Mouse (Mus musculus) lung, postnatal 0 days (tissue): ENCODE results near the gene Txndc17. TPM values are rescaled to one million over a fixed set of nuclear protein-coding genes. Genes with fewer than 3 reads are reported as not detected.
"Not testable (repeated sequence)": the region's sequence is repeated elsewhere in the genome, so short reads cannot be mapped to it uniquely, and the experiment has no call there.

Experiments used
- ATAC-seq: fragments of 200-750 bp; cut with Nextera tagmentation; 2 replicates; pipeline ENCODE4 v1.8.0; 2017; ENCODE audit warnings: moderate library complexity
- DNase-seq: peaks from one replicate; pipeline ENCODE4 v3.0.0-alpha.2; 2016; ENCODE audit warnings: low spot score
- H3K27ac ChIP-seq: fragments of 300-500 bp; sonication (generic); 2 replicates; pipeline ENCODE4 v1.5.1; 2014; ENCODE audit warnings: antibody characterized with exemption, mild to moderate bottlenecking, low read length, mixed read lengths
- H3K27me3 ChIP-seq: fragments of 300-500 bp; sonication (generic); replicated peaks from 2 replicates; pipeline ENCODE4 v1.6.1; 2014; ENCODE audit warnings: low read length, mixed read lengths; ENCODE audit not compliant: insufficient read depth
- H3K36me3 ChIP-seq: fragments of 300-500 bp; sonication (generic); 2 replicates; pipeline ENCODE4 v1.6.1; 2014; ENCODE audit warnings: low read length, mixed read lengths; ENCODE audit not compliant: insufficient read depth
- H3K4me1 ChIP-seq: fragments of 300-500 bp; sonication (generic); 2 replicates; pipeline ENCODE4 v1.6.1; 2014; ENCODE audit warnings: antibody characterized with exemption, low read depth, low read length, mixed read lengths; ENCODE audit not compliant: insufficient read depth
- H3K4me2 ChIP-seq: fragments of 300-500 bp; sonication (generic); replicated peaks from 2 replicates; pipeline ENCODE4 v1.6.1; 2014; ENCODE audit warnings: low read depth, mild to moderate bottlenecking, low read length, moderate library complexity, mixed read lengths
- H3K4me3 ChIP-seq: fragments of 300-500 bp; sonication (generic); 2 replicates; pipeline ENCODE4 v1.5.1; 2014; ENCODE audit warnings: low read depth, low read length
- H3K9ac ChIP-seq: fragments of 300-500 bp; sonication (generic); replicated peaks from 2 replicates; pipeline ENCODE4 v1.6.1; 2014; ENCODE audit warnings: low read depth, mild to moderate bottlenecking
- H3K9me3 ChIP-seq: fragments of 300-500 bp; sonication (generic); 2 replicates; pipeline ENCODE4 v1.6.1; 2016; ENCODE audit warnings: low read length, mixed read lengths
- CTCF ChIP-seq: IDR thresholded peaks from 2 replicates; pipeline ENCODE4 v1.5.1; 2016; ENCODE audit warnings: antibody characterized with exemption, mild to moderate bottlenecking
- EP300 ChIP-seq: IDR thresholded peaks from 2 replicates; pipeline ENCODE4 v1.6.1; 2016; ENCODE audit warnings: antibody characterized with exemption, mild to moderate bottlenecking, control low read depth
- WGBS: fragments of 180-500 bp; shearing (Covaris S2); extraction: QIAGEN DNeasy Blood & Tissue Kit; methylation state at CpG from one replicate; pipeline ENCODE4 v1.1.7; 2014; 5-methylcytosine and 5-hydroxymethylcytosine counted together
- polyA plus RNA-seq: library from polyadenylated mRNA; unstranded; fragments of >200 nt; fragmentation: Nextera tagmentation; extraction: Ambion mirVana; gene quantifications from 2 replicates; pipeline ENCODE4 v1.2.1, GENCODE M21; 2015

Txndc17 gene
- polyA plus RNA-seq, result 156 and 166 TPM in 2 replicates

DNA sequence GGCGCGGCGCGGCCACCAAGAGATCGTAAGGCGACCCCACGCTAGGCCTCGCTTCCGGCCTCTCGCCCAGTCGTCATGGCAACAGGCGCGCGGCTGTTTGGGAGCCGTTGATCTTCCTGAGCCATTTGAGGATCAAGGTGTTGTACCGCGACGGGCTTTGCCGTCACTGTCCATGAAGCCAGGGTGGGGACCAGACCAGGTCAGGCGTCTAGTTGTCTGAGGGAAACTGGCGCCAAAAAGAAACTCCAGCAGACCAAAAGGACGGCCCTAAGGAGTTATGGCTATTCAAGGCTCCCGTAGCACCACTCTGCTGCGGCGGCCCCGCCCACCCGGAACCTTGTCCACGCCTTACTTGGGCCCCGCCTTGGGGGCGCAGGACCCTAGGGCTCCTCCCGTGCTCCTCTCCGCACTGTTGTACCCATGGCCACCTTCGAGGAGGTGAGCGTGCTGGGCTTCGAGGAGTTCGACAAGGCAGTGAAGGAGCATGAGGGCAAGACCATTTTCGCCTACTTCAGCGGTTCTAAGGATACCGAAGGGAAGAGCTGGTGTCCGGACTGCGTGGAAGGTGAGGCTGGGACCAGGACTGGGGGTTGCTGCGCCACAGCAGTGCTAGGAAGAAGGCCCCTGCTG lies at the start of gene Txndc17, which contains the start of gene 4933427D14Rik:
Txndc17 (plus strand) TSS at position 344 of the 630 bp plus-strand sequence.
4933427D14Rik (minus strand) TSS at position 256 of the 630 bp plus-strand sequence.
- ATAC-seq, result peak; percentile 97
- WGBS, result under 1% methylated on average over 41 of the region's 42 CpGs
- TF ChIP-seq EP300 (0 out of 2 replicates have a peak, but pooled peaks have one; percentile 17), CTCF (no peak)
- Histone ChIP-seq H3K9me3 (no peaks in the 10 kb centered on the region), H3K36me3 (peaks cover 6% of the 10 kb centered on the region; the same call in 1 of the 2 replicates), H3K4me3 (peak within 1 kb of the TSS; percentile 87), H3K27ac (peak within 1 kb of the TSS; percentile 39), H3K9ac (peak within 1 kb of the TSS; percentile 61), H3K4me2 (peak within 1 kb of the TSS; percentile 97), H3K4me1 (no peaks in the 10 kb centered on the region), H3K27me3 (no peaks in the 10 kb centered on the region)
- peak; percentile 92 for DNase-seq

GRCm38 (mm10) chr11:72163198-72163597 lies 44.1 kb upstream of the Txndc17 start:
- Histone ChIP-seq H3K4me3 (no peak overlapping the region), H3K9ac (no peak overlapping the region), H3K36me3 (peaks cover 12% of the 10 kb centered on the region; the same call in 1 of the 2 replicates), H3K9me3 (no peaks in the 10 kb centered on the region), H3K4me1 (no peaks in the 10 kb centered on the region), H3K4me2 (no peak overlapping the region), H3K27ac (no peak overlapping the region), H3K27me3 (no peaks in the 10 kb centered on the region)
- DNase-seq (no peak), ATAC-seq (no peak)
- no peak for TF ChIP-seq EP300
- no peak for TF ChIP-seq CTCF
- WGBS, result 88% methylated on average over 2 of the region's 2 CpGs

- WGBS, result 72% methylated on average over 4 of the region's 4 CpGs
- TF ChIP-seq EP300 (no peak), CTCF (no peak)
- Histone ChIP-seq H3K9me3 (no peaks in the 10 kb centered on the region), H3K9ac (no peak overlapping the region), H3K4me3 (no peak overlapping the region), H3K27ac (no peak overlapping the region), H3K27me3 (no peaks in the 10 kb centered on the region), H3K4me1 (no peaks in the 10 kb centered on the region), H3K36me3 (peaks cover 18% of the 10 kb centered on the region; the same call in 1 of the 2 replicates), H3K4me2 (no peak overlapping the region)
- DNase-seq, result no peak
- ATAC-seq, result no peak
Measured at GRCm38 (mm10) chr11:72169871-72170270, 37.5 kb upstream of the Txndc17 start.

DNA sequence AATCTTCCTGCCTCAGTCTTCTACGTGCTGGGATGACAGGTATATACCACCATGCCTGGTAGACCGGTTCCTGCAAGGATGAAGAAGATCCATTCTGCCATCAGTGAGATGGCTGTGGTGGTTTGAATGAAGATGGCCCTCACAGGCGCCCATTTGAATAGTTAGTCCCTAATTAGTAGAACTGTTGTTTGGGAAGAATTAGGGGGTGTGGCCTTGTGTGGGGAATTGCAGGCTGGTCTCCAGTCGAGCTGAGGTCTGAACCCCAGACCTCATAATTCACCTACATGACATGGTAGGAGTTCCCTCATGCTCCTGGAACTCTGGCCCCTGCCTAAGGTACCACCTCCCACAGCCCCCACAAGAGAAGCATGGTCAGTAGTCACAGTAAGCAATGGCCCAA lies 35.4 kb upstream of the Txndc17 start:
- H3K4me3 ChIP-seq, ATAC-seq, H3K9ac ChIP-seq, DNase-seq, H3K36me3 ChIP-seq, H3K9me3 ChIP-seq, H3K4me2 ChIP-seq, H3K4me1 ChIP-seq, H3K27ac ChIP-seq, H3K27me3 ChIP-seq: not testable (repeated sequence)
- 76% methylated on average over 4 of the region's 4 CpGs for WGBS

GRCm38 (mm10) chr11:72173506-72173905 lies 33.8 kb upstream of the Txndc17 start:
- peaks cover 12% of the 10 kb centered on the region; the same call in 1 of the 2 replicates for H3K36me3 ChIP-seq
- H3K4me2 ChIP-seq, result no peak overlapping the region
- ATAC-seq (no peak), DNase-seq (no peak)
- H3K27ac ChIP-seq, result no peak overlapping the region
- no peaks in the 10 kb centered on the region for H3K4me1 ChIP-seq
- H3K9ac ChIP-seq, result no peak overlapping the region
- 85% methylated on average over 5 of the region's 5 CpGs for WGBS
- no peaks in the 10 kb centered on the region for H3K27me3 ChIP-seq
- H3K4me3 ChIP-seq, result no peak overlapping the region
- H3K9me3 ChIP-seq, result no peaks in the 10 kb centered on the region
- TF ChIP-seq EP300 (no peak), CTCF (no peak)

- no peak overlapping the region for H3K4me3 ChIP-seq
- no peak for TF ChIP-seq EP300
- TF ChIP-seq CTCF, result no peak
- H3K27ac ChIP-seq, result no peak overlapping the region
- no peaks in the 10 kb centered on the region for H3K27me3 ChIP-seq
- H3K9ac ChIP-seq, result no peak overlapping the region
- DNase-seq, result no peak
- ATAC-seq, result no peak
- H3K4me2 ChIP-seq, result no peak overlapping the region
- no peaks in the 10 kb centered on the region for H3K4me1 ChIP-seq
- no peaks in the 10 kb centered on the region for H3K9me3 ChIP-seq
- 90% methylated on average over 6 of the region's 6 CpGs for WGBS
- H3K36me3 ChIP-seq, result peaks cover 12% of the 10 kb centered on the region; the same call in 1 of the 2 replicates
Measured at GRCm38 (mm10) chr11:72174721-72175120, 32.6 kb upstream of the Txndc17 start.
